Mouse (Mus musculus): ENCODE results near the gene Dcakd. TPM values are rescaled to one million over a fixed set of nuclear protein-coding genes. Genes with fewer than 3 reads are reported as not detected.
A peak's percentile ranks its signal among the peaks of the same experiment; 100 is the strongest.

The Dcakd gene
- polyA plus RNA-seq, 1 experiment from 2014 or later = 166 TPM

DNA sequence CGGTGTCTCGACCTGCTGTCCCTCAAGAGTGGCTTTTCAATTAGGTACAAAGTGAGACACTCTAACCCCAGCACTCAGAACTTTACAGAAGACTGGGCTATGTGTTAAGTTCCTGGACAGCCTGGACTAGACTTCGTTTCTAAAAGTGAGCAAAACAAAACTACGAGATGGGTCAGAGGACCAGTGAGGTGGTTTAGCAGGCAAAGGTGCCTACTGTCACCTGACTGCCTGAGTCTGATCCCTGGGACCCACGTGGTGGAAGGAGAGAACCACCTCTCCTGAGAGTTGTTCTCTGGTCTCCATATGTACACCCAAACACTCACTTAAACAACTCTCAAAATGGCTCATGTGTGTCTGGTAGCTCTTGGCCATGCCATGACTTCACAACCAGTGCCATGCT, 27.1 kb downstream of the Dcakd start:
- Histone ChIP-seq H3K4me3 (replicated peaks; ENCODE audit: low read length) (no peak overlapping the region), H3K36me3 (replicated peaks; ENCODE audit: control insufficient read depth, insufficient read depth) (peaks cover 39% of the 10 kb centered on the region), H3K9ac (no peak overlapping the region), H3K9me3 (ENCODE audit: control insufficient read depth, low read length) (no peaks in the 10 kb centered on the region), H3K27ac (no peak overlapping the region), H3K4me2 (replicated peaks) (no peak overlapping the region), H3K4me1 (replicated peaks; ENCODE audit: control insufficient read depth, insufficient read depth, low read length) (peaks cover 24% of the 10 kb centered on the region), H3K27me3 (ENCODE audit: control insufficient read depth, insufficient read depth, low read length) (no peaks in the 10 kb centered on the region)
- DNase-seq (ENCODE audit: low spot score) (no peak), ATAC-seq (ENCODE audit: low FRiP score) (no peak)
- 82% methylated on average over 5 of the region's 5 CpGs for WGBS

DNA sequence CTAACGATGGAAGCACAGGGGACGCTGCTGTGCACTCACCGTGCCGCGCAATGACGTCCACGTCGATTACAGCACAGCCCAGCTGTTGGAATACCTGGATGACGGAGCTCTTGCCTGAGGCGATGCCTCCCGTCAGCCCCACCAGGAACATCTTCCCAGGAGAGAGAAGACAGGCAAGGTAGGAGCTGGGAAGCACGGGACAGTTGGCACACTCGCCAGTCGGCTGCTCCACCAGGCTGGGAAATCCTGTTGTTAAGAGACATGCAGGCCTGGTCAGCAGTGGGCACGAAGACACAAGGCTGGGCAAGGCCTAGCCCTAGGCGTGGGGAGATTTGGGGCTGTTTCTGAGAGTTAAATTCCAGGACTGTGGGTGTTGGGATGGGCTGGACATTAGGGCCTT, 28.0 kb downstream of the Dcakd start:
- Histone ChIP-seq H3K9ac (no peak overlapping the region), H3K36me3 (replicated peaks; ENCODE audit: control insufficient read depth, insufficient read depth) (peaks cover 49% of the 10 kb centered on the region), H3K27ac (no peak overlapping the region), H3K27me3 (ENCODE audit: control insufficient read depth, insufficient read depth, low read length) (no peaks in the 10 kb centered on the region), H3K4me1 (replicated peaks; ENCODE audit: control insufficient read depth, insufficient read depth, low read length) (peaks cover 24% of the 10 kb centered on the region), H3K9me3 (ENCODE audit: control insufficient read depth, low read length) (no peaks in the 10 kb centered on the region), H3K4me2 (replicated peaks) (no peak overlapping the region), H3K4me3 (replicated peaks; ENCODE audit: low read length) (no peak overlapping the region)
- 78% methylated on average over 16 of the region's 16 CpGs for WGBS
- no peak for DNase-seq (ENCODE audit: low spot score)
- ATAC-seq (ENCODE audit: low FRiP score) = no peak

DNA sequence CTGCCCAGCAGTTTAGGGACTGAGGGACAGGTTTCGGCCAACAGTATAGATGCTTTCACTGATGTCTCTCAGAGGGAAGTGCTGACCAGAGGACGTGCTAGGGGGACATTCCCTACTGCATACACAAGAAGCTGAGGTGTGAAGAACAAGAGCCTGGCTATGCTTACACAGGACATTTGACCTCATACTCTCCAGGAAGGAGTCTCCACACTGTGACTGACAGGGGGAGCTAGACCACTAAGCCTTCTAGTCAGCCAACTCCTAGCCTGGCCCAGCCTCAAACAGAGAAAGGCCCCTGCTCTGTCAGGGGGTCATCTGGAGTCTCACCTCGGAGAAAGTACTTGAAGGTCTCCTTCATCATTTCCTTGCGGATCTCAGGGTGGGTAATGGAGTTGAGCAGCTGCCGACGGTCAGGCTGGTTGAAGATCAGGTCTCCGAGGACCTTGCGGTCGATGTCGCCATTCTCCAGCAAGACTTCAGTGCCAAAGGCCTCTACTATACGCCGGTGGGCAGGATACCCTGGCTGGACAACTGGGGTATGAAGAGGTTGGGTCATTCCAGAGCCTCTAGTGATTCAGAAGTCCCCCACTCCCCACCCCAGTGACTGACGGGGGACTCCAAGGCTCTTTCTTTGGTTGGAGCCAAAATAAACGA, 28.7 kb downstream of the Dcakd start:
- Histone ChIP-seq H3K9me3 (ENCODE audit: control insufficient read depth, low read length) (no peaks in the 10 kb centered on the region), H3K4me2 (replicated peaks) (no peak overlapping the region), H3K9ac (no peak overlapping the region), H3K36me3 (replicated peaks; ENCODE audit: control insufficient read depth, insufficient read depth) (peaks cover 56% of the 10 kb centered on the region), H3K4me3 (replicated peaks; ENCODE audit: low read length) (no peak overlapping the region), H3K27me3 (ENCODE audit: control insufficient read depth, insufficient read depth, low read length) (no peaks in the 10 kb centered on the region), H3K27ac (peak overlapping the region; percentile 63), H3K4me1 (replicated peaks; ENCODE audit: control insufficient read depth, insufficient read depth, low read length) (peaks cover 24% of the 10 kb centered on the region)
- 85% methylated on average over 14 of the region's 14 CpGs for WGBS
- DNase-seq (ENCODE audit: low spot score) (no peak), ATAC-seq (ENCODE audit: low FRiP score) (no peak)

DNA sequence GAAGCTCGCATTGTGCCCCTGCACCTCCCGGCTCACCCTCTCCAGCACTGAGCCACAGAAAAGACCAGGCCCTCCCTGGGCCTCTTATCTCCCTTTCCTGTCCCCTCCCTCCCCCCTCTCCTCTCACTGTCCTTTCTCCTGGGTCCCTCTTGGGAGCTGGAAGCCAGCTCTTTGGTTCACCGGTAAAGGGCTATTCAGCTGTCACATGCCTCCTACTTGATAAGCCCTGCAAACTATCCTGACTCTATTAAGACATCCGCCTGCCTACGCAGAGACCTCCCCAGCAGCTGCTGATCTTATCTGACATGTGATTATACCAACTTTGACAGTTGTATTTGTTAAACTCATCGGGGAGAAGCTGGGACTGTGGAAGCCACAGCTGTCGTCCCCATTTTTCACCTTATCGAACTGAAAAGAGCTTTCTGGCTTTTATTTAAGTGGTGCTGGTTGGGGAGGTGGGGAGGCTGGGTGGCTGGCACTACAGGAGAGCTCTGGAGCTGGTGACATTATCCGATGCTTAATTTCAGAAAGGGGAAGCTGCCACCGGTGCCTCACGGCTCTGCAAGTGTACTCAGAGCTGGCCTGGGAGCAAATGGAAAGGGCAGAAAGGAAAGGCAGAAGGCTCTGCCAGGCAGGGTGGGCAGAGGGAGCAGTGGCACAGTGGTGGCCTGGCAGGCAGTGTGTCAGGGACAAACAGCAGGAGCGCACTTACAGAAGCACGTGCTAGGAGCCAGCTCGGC, 29.4 kb downstream of the Dcakd start:
- no peak for ATAC-seq (ENCODE audit: low FRiP score)
- no peak overlapping the region for H3K4me2 ChIP-seq (replicated peaks)
- no peaks in the 10 kb centered on the region for H3K9me3 ChIP-seq (ENCODE audit: control insufficient read depth, low read length)
- H3K4me3 ChIP-seq (replicated peaks; ENCODE audit: low read length) = no peak overlapping the region
- no peaks in the 10 kb centered on the region for H3K27me3 ChIP-seq (ENCODE audit: control insufficient read depth, insufficient read depth, low read length)
- peaks cover 24% of the 10 kb centered on the region for H3K4me1 ChIP-seq (replicated peaks; ENCODE audit: control insufficient read depth, insufficient read depth, low read length)
- peak overlapping the region; percentile 63 for H3K27ac ChIP-seq
- DNase-seq (ENCODE audit: low spot score) = no peak
- 59% methylated on average over 14 of the region's 14 CpGs for WGBS
- H3K36me3 ChIP-seq (replicated peaks; ENCODE audit: control insufficient read depth, insufficient read depth) = peaks cover 60% of the 10 kb centered on the region
- no peak overlapping the region for H3K9ac ChIP-seq

DNA sequence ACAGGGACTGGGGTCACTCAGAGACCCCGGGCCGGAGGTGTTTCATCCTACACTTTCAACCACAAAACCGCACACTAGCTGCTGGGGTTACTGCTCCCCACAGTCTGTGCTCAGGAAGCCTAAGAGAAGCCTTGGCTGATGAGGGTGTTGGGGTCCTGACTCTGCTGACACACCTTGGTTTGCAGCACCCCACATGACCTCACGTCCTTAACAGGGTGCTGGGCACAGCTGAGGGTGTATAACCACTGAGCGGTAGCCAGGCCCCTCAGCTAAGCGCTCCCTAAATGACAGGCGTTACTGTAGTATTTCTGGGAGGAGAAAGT, 29.9 kb downstream of the Dcakd start:
- WGBS = 90% methylated on average over 7 of the region's 7 CpGs
- Histone ChIP-seq H3K9me3 (ENCODE audit: control insufficient read depth, low read length) (no peaks in the 10 kb centered on the region), H3K4me2 (replicated peaks) (no peak overlapping the region), H3K27me3 (ENCODE audit: control insufficient read depth, insufficient read depth, low read length) (no peaks in the 10 kb centered on the region), H3K27ac (peak overlapping the region; percentile 12; the same call in 1 of the 2 replicates), H3K9ac (no peak overlapping the region), H3K4me1 (replicated peaks; ENCODE audit: control insufficient read depth, insufficient read depth, low read length) (peaks cover 24% of the 10 kb centered on the region), H3K4me3 (replicated peaks; ENCODE audit: low read length) (no peak overlapping the region), H3K36me3 (replicated peaks; ENCODE audit: control insufficient read depth, insufficient read depth) (peaks cover 60% of the 10 kb centered on the region)
- ATAC-seq (ENCODE audit: low FRiP score) (no peak), DNase-seq (ENCODE audit: low spot score) (no peak)

DNA sequence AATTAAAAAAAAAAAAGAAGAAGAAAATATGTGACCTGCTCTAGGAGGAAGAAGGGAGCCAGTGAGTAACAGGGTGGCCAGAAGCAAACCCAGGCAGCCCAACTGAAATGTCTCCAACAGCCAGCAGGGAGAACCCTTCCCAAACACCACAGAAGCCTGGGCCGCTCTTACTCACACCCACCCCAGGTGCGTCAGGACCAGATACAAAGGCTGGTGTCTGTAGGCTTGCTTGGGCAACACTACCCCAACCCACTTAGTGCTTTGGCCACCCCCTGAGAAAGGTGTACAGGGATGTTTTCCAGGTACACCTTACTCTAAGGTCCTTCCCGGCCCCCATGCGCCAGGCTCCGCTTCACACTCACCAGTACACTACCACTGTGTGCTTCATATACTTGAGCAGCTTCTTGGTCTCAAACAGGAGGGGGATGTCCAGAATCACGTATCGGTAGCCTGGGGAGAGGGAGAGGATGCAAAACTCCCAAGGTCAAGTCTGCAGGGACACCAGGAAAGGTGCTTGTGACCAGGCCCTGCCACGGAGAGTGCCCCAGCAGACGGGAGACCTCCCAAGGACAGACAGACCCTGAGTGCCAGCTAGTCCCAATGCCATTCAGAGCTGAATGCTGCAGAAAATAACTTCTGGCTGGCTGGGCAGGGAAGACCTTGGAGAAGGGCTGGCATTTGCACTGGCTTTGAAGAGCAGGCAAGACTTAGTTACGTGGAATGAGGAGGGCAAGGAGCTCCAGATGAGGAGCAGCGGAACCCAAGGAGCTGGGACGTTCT, 31.0 kb downstream of the Dcakd start:
- H3K4me1 ChIP-seq (replicated peaks; ENCODE audit: control insufficient read depth, insufficient read depth, low read length) = peaks cover 24% of the 10 kb centered on the region
- H3K4me2 ChIP-seq (replicated peaks) = no peak overlapping the region
- no peaks in the 10 kb centered on the region for H3K27me3 ChIP-seq (ENCODE audit: control insufficient read depth, insufficient read depth, low read length)
- no peak for DNase-seq (ENCODE audit: low spot score)
- no peak overlapping the region for H3K27ac ChIP-seq
- no peak for ATAC-seq (ENCODE audit: low FRiP score)
- 93% methylated on average over 12 of the region's 12 CpGs for WGBS
- no peak overlapping the region for H3K4me3 ChIP-seq (replicated peaks; ENCODE audit: low read length)
- no peaks in the 10 kb centered on the region for H3K9me3 ChIP-seq (ENCODE audit: control insufficient read depth, low read length)
- peaks cover 60% of the 10 kb centered on the region for H3K36me3 ChIP-seq (replicated peaks; ENCODE audit: control insufficient read depth, insufficient read depth)
- no peak overlapping the region for H3K9ac ChIP-seq

DNA sequence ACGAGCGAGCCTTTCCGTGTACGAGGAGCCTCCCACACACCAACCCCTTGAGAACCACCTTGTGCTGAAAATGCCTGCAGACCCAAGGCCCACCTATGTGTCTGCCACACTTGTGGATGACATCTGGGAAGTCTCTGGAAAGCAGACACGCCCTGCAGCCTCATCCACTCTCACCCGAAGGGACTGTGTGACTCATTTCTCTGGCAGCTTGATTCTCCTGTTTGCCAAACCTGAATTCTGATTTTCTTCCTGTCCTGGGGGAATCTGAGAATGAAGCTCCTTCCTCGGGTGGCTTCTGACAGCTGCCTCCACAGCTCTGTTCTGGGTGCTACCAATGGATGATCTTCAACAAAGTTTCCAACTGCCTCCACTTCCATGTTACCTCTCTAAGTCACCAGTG, 31.7 kb downstream of the Dcakd start:
- Histone ChIP-seq H3K4me2 (replicated peaks) (no peak overlapping the region), H3K27me3 (ENCODE audit: control insufficient read depth, insufficient read depth, low read length) (no peaks in the 10 kb centered on the region), H3K27ac (no peak overlapping the region), H3K9ac (no peak overlapping the region), H3K4me3 (replicated peaks; ENCODE audit: low read length) (no peak overlapping the region), H3K9me3 (ENCODE audit: control insufficient read depth, low read length) (no peaks in the 10 kb centered on the region), H3K4me1 (replicated peaks; ENCODE audit: control insufficient read depth, insufficient read depth, low read length) (peaks cover 32% of the 10 kb centered on the region), H3K36me3 (replicated peaks; ENCODE audit: control insufficient read depth, insufficient read depth) (peaks cover 60% of the 10 kb centered on the region)
- ATAC-seq (ENCODE audit: low FRiP score) = no peak
- no peak for DNase-seq (ENCODE audit: low spot score)
- WGBS = 90% methylated on average over 7 of the region's 7 CpGs

DNA sequence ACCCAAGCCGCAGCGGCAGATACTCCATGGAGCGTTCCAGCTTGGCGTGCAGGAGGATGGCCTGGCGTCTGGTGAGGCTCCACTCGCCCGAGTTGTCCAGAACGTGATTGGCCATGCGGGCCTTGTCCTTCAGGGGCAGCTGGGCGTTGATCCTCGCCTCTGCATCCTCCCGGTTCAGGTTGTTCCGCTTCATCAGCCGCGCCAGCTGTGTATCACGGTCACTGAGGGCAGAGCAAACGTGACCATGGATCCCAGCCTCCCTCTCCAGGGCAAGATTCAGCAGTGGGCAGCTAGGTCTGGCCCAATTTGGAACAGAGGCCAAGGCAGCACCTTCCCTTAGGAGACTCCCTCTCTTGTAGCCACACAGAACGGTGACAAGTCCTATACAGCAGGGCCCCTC, 33.2 kb downstream of the Dcakd start:
- Histone ChIP-seq H3K9me3 (ENCODE audit: control insufficient read depth, low read length) (no peaks in the 10 kb centered on the region), H3K27ac (no peak overlapping the region), H3K36me3 (replicated peaks; ENCODE audit: control insufficient read depth, insufficient read depth) (peaks cover 60% of the 10 kb centered on the region), H3K9ac (no peak overlapping the region), H3K4me1 (replicated peaks; ENCODE audit: control insufficient read depth, insufficient read depth, low read length) (peaks cover 30% of the 10 kb centered on the region), H3K4me3 (replicated peaks; ENCODE audit: low read length) (no peak overlapping the region), H3K27me3 (ENCODE audit: control insufficient read depth, insufficient read depth, low read length) (no peaks in the 10 kb centered on the region), H3K4me2 (replicated peaks) (no peak overlapping the region)
- WGBS = 83% methylated on average over 18 of the region's 18 CpGs
- DNase-seq (ENCODE audit: low spot score) (no peak), ATAC-seq (ENCODE audit: low FRiP score) (no peak)

DNA sequence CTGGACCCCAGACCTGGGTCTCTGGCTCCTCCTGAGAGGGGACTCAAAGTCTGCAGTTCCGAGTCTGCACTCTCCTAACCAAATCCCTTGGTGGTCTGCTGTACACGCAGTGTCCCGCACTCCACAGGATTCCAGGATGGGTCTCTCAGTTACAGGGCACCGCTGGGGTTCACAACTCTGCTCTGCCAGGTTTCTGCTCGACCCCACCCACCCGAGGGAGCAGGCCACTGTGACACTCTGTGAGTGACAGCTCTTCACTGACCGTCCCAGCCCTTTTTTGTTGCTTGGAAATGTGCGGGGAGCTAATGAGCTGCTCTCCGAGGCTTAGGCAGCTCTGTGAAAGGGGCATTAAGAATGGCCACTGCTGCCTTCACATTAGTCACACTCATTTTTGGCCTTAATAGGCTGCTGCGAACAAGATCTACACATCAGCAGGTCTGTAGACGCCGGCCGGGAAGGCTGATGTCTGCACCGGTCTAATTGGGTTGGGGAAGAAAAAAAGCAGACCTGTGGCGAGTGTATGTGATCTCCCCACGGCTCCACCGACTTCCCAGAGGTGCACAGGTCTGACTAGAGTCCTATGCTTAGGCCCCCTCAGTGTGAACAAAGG, 34.6 kb downstream of the Dcakd start:
- H3K9me3 ChIP-seq (ENCODE audit: control insufficient read depth, low read length) = no peaks in the 10 kb centered on the region
- WGBS = 22% methylated on average over 17 of the region's 17 CpGs
- H3K36me3 ChIP-seq (replicated peaks; ENCODE audit: control insufficient read depth, insufficient read depth) = peaks cover 45% of the 10 kb centered on the region
- H3K27me3 ChIP-seq (ENCODE audit: control insufficient read depth, insufficient read depth, low read length) = peaks cover 14% of the 10 kb centered on the region
- DNase-seq (ENCODE audit: low spot score) = no peak
- H3K27ac ChIP-seq = no peak overlapping the region
- ATAC-seq (ENCODE audit: low FRiP score) = 0 out of 2 replicates have a peak, but pooled peaks have one; percentile 21
- H3K9ac ChIP-seq = no peak overlapping the region
- H3K4me3 ChIP-seq (replicated peaks; ENCODE audit: low read length) = no peak overlapping the region
- H3K4me2 ChIP-seq (replicated peaks) = no peak overlapping the region
- peaks cover 22% of the 10 kb centered on the region for H3K4me1 ChIP-seq (replicated peaks; ENCODE audit: control insufficient read depth, insufficient read depth, low read length)

Measured in hindbrain, embryonic 14.5 days (tissue).